Mouse (Mus musculus): ENCODE results near the gene Ang6. TPM values are rescaled to one million over a fixed set of nuclear protein-coding genes. Genes with fewer than 3 reads are reported as not detected.
"Not testable (repeated sequence)": the region's sequence is repeated elsewhere in the genome, so short reads cannot be mapped to it uniquely, and the experiment has no call there.

Gene Ang6
- not detected in 2 replicates for polyA plus RNA-seq (2015; fragmentation: Nextera tagmentation; extraction: Ambion mirVana)

DNA sequence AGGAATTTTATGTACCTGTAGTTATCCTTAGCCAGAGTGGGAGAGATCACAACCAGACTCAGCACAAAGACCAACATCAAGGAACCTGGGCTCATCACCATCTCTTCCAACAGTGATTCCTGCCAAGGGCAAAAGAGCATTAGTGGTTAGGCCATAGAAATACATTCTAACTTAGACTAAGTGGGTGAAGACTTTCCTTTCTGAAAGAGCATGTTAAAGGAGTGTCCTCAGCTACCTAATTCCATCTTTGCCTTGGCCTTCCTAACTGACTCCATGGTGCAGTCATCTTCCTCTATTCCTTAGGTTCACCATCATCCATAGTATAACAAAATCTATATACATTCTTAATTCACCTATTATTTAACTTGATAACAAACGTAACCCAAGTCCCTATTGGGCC, at the start of gene Ang6:
TSS of gene Ang6 (minus strand) at position 101 of the 400 bp plus-strand sequence.
- no peak for ATAC-seq (replicated peaks; ENCODE audit: insufficient number of reproducible peaks, insufficient read depth, low FRiP score, low read depth)
- H3K27me3 ChIP-seq, result no peaks in the 10 kb centered on the region
- no peak within 1 kb of the TSS for H3K27ac ChIP-seq
- WGBS, result 67% methylated on average over 1 of the region's 1 CpGs
- no peaks in the 10 kb centered on the region for H3K4me1 ChIP-seq (replicated peaks)
- no peaks in the 10 kb centered on the region for H3K36me3 ChIP-seq
- H3K9me3 ChIP-seq (replicated peaks), result no peaks in the 10 kb centered on the region
- no peak within 1 kb of the TSS for H3K4me3 ChIP-seq
- H3K9ac ChIP-seq, result no peak within 1 kb of the TSS
- no peak within 1 kb of the TSS for H3K4me2 ChIP-seq

DNA sequence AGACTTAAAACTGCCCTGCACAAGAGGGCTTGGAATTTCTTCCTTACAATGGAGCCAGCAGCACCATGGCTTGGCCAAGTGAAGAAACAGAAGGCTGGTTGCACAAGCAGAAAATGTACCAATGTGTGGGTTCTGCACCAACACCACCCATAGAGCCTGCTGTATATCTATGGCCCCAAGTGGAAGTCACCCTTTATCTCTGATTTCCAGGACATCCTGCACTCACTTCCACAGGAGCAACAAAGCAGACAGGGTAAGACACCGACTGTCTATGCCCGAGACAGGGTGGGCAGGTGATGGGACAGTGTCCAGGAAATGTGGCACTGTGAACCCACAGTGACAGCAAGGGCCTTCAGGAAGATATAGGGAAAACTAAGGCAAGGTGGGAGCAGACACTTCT, 44.5 kb upstream of the Ang6 start:
- not testable (repeated sequence) for H3K4me3 ChIP-seq; H3K36me3 ChIP-seq; ATAC-seq (replicated peaks; ENCODE audit: insufficient number of reproducible peaks, insufficient read depth, low FRiP score, low read depth); H3K9ac ChIP-seq; H3K4me1 ChIP-seq (replicated peaks); H3K27me3 ChIP-seq; H3K27ac ChIP-seq; H3K9me3 ChIP-seq (replicated peaks); H3K4me2 ChIP-seq
- WGBS, result 69% methylated on average over 2 of the region's 2 CpGs

DNA sequence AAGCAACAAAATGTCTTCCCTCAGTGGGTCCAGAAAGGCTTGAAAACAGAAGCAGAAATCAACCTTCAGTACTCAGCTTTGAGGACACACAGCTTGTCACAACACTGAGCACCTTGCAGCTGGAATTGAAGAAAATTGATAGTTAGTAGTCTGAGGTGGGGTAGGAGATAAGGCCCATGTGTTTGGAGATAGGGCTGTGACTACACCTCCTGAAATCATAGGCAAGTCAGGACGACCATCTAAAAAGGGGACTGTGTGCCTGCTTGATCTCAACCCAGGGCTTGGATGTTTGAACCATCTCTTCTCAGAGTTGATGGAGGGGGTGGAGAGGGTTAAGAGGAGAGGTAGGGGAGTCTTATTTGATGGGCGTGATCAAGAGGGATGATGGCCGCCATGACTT, 29.8 kb upstream of the Ang6 start:
- H3K4me2 ChIP-seq; H3K27ac ChIP-seq; ATAC-seq (replicated peaks; ENCODE audit: insufficient number of reproducible peaks, insufficient read depth, low FRiP score, low read depth); H3K27me3 ChIP-seq; H3K4me3 ChIP-seq; H3K9ac ChIP-seq; H3K36me3 ChIP-seq; H3K9me3 ChIP-seq (replicated peaks); H3K4me1 ChIP-seq (replicated peaks): not testable (repeated sequence)
- WGBS, result 55% methylated on average over 1 of the region's 3 CpGs

DNA sequence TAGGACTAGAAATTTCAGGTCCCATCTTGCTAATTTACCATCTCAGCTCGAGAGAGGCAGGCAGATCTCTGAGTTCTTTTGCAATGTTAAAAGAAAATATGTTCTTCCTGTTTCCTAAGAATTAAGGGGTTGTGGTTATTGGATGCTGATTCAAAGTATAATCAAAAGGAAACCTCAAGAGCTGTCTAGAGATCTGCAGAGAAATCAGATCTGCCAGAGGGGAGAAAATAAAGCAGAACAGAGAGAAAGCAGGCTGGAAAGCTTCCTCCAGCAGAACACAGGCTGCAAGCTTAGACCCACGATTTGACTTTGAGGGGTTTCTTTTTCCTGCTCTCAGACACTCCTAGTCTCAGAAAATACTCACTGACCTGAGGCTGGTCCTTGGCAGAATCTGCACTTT, 7.6 kb upstream of the Ang6 start:
- not testable (repeated sequence) for H3K4me2 ChIP-seq; ATAC-seq (replicated peaks; ENCODE audit: insufficient number of reproducible peaks, insufficient read depth, low FRiP score, low read depth); H3K9me3 ChIP-seq (replicated peaks); H3K27me3 ChIP-seq; H3K9ac ChIP-seq; H3K4me1 ChIP-seq (replicated peaks); H3K36me3 ChIP-seq; H3K27ac ChIP-seq; H3K4me3 ChIP-seq
- WGBS, result 39% methylated on average over 2 of the region's 2 CpGs

DNA sequence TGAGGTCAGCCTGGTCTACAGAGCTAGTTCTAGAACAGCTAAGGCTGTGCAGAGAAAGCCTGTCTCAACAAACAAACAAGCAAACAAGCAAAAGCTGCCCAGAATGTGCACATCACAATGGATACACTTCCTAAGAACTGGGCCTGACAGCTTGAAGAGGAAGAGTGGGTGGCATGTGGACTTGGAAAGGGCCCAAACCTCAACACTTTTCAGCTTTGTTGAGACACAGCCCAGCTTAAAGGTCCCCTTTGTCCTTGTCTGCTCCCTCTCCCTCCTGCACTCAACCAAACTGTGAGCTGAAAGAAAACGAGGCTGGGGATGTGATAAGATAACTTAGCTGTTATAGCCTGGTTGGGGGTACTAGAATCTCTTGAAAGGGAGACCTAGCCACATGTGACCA, 6.0 kb upstream of the Ang6 start:
- WGBS, result no CpG with 5 or more reads among the region's 1 CpGs
- ATAC-seq (replicated peaks; ENCODE audit: insufficient number of reproducible peaks, insufficient read depth, low FRiP score, low read depth), result 0 out of 2 replicates have a peak, but pooled peaks have one; percentile 27
- H3K27me3 ChIP-seq; H3K36me3 ChIP-seq; H3K9ac ChIP-seq; H3K4me3 ChIP-seq; H3K9me3 ChIP-seq (replicated peaks); H3K4me2 ChIP-seq; H3K27ac ChIP-seq; H3K4me1 ChIP-seq (replicated peaks): not testable (repeated sequence)

DNA sequence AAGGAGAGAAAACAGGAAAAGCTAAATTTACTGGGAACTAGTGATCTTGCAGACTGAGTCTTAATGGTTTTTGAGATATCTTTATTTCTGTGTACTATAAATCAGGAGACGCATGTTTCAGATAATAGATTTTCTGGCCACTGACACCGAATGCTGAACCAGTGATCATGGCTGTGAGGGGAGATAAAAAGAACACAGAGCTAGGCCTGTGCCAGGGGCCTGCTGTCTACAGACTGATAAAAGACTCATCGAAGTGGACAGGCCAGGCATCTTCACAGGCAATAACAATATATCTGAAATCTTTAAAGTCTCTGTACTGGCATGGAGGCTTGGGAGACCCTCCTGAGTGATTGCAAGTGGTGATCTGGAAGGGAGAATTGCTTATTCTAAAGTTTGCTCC, 469 bp downstream of the Ang6 start:
- no peak overlapping the region for H3K4me2 ChIP-seq
- WGBS, result 33% methylated on average over 3 of the region's 3 CpGs

DNA sequence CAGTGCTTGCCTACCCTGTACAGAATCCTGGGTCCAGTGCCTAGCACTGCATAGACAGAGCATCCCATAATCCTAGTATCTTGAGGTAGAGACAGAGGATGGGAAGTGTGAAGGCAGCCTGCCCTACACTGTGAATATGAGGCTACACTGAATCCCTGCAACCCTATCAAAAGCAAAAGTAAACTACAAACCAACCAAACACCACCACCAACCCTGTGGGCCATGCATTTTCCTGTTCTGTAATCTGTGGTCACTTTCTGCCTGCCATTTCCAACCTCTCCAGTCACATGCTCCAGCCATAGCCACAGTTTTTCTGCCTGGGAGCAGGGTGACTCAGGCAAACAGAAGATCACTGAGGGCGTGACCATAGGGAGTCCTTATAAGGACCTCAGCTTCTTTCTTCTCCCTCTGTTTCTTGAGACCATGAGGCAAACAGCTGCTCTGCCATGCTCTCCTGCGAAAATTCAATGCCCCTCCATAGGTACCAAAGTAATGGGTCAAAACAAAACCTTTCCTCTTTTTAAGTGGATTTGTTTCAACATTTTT, 3.5 kb downstream of the Ang6 start:
- not testable (repeated sequence) for H3K4me2 ChIP-seq; H3K9ac ChIP-seq; H3K4me1 ChIP-seq (replicated peaks); H3K9me3 ChIP-seq (replicated peaks); H3K27ac ChIP-seq; ATAC-seq (replicated peaks; ENCODE audit: insufficient number of reproducible peaks, insufficient read depth, low FRiP score, low read depth); H3K27me3 ChIP-seq; H3K36me3 ChIP-seq; H3K4me3 ChIP-seq
- WGBS, result 80% methylated on average over 2 of the region's 2 CpGs

More for the DNA sequence above, 469 bp downstream of the Ang6 start:
- no peak overlapping the region for H3K9ac ChIP-seq
- no peak overlapping the region for H3K4me3 ChIP-seq
- no peak overlapping the region for H3K27ac ChIP-seq
- ATAC-seq (replicated peaks; ENCODE audit: insufficient number of reproducible peaks, insufficient read depth, low FRiP score, low read depth), result no peak
- no peaks in the 10 kb centered on the region for H3K36me3 ChIP-seq
- H3K27me3 ChIP-seq, result no peaks in the 10 kb centered on the region
- H3K4me1 ChIP-seq (replicated peaks), result no peaks in the 10 kb centered on the region
- no peaks in the 10 kb centered on the region for H3K9me3 ChIP-seq (replicated peaks)

DNA sequence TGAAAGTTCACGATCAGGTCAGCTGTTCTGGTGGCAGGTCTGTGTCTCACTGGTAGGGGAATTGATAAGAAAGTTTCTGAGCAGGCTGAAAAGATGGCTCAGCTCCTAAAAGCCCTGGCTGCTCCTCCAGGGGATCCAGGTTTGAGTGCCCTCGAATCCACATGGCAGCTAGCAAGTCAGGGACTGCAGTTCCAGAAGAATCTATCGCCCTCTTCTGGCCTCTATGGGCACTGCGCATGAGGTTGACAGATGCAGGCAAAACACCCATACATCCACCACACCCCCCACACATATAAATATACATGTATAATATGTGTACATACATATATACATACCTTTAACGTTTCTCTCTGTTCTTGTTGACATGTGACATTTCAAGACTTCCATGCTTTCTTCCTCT, 14.7 kb downstream of the Ang6 start:
- H3K9ac ChIP-seq; H3K9me3 ChIP-seq (replicated peaks); ATAC-seq (replicated peaks; ENCODE audit: insufficient number of reproducible peaks, insufficient read depth, low FRiP score, low read depth); H3K27me3 ChIP-seq; H3K4me1 ChIP-seq (replicated peaks); H3K4me2 ChIP-seq; H3K27ac ChIP-seq; H3K4me3 ChIP-seq; H3K36me3 ChIP-seq: not testable (repeated sequence)
- WGBS, result 10% methylated on average over 5 of the region's 5 CpGs

DNA sequence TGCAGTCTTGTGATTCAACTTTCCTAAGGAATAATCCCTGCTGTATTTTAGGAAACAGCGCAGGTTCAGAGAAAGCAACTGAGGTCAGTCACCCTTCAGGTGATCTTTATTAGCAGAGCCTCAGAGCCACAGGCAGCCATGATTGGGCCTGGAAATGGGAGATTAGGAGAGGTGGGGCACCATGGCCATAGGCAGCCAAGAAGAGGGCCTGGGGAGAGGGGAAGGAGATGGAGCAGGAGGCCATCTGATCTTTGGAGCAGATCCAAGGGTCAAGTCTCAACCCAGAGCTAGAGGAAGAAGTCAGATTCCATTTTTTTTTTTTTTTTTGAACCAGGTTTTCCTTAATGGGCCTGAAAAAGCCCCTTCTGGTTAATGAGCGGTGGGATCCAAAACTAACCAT, 15.9 kb downstream of the Ang6 start:
- Histone ChIP-seq H3K27me3 (no peaks in the 10 kb centered on the region), H3K4me1 (replicated peaks) (peaks cover 5% of the 10 kb centered on the region; the same call in 1 of the 2 replicates), H3K27ac (no peak overlapping the region), H3K4me2 (no peak overlapping the region), H3K36me3 (no peaks in the 10 kb centered on the region), H3K4me3 (no peak overlapping the region), H3K9me3 (replicated peaks) (no peaks in the 10 kb centered on the region), H3K9ac (no peak overlapping the region)
- no peak for ATAC-seq (replicated peaks; ENCODE audit: insufficient number of reproducible peaks, insufficient read depth, low FRiP score, low read depth)
- WGBS, result 92% methylated on average over 2 of the region's 2 CpGs

DNA sequence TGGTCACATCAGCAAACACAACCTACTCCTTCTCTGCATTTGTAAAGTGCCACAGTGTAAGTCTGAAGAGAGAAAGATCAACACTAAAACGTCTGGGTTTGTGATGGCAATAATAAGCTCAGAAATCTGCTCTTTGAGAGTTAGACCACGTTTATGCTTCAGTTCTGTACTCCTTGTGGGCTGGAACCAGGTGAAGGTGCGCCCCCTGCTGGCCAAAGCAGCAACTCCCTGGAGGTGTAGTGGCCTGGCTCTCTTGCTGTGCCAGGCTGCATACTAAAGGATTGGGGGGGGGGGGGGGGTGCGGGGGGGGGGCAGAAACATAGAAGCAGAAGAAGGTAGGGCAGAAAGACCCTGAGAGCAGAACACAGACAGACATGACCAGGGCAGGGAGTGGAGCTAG, 18.2 kb downstream of the Ang6 start:
- Histone ChIP-seq H3K4me3 (no peak overlapping the region), H3K9me3 (replicated peaks) (no peaks in the 10 kb centered on the region), H3K36me3 (no peaks in the 10 kb centered on the region), H3K27ac (peak overlapping the region; percentile 56), H3K9ac (no peak overlapping the region), H3K27me3 (no peaks in the 10 kb centered on the region), H3K4me2 (no peak overlapping the region), H3K4me1 (replicated peaks) (peaks cover 5% of the 10 kb centered on the region; the same call in 1 of the 2 replicates)
- peak; percentile 82 for ATAC-seq (replicated peaks; ENCODE audit: insufficient number of reproducible peaks, insufficient read depth, low FRiP score, low read depth)
- 1% methylated on average over 3 of the region's 4 CpGs for WGBS

DNA sequence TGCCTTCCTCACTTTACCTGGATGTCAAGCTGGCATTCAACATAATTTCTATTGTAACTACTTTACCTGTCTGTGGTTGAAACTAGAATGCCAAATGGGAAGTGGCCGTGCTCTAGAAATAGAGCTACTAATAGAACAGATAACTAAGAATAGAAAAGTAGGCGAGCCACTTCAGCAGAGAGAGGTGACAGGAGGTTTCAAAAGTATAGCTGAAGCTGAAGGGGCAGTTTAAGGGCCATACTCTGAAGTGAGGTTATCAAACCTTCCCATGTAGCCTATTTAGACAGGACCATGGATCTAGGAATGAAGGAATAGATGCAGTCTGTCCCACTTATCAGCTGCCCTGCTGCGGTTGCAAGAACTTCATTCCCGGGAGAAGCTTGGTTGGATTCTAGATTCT, 18.6 kb downstream of the Ang6 start:
- Histone ChIP-seq H3K4me3 (no peak overlapping the region), H3K4me2 (0 out of 2 replicates have a peak overlapping the region, but pooled peaks have one; percentile 18), H3K27ac (peak overlapping the region; percentile 56), H3K27me3 (no peaks in the 10 kb centered on the region), H3K9ac (no peak overlapping the region), H3K4me1 (replicated peaks) (peaks cover 5% of the 10 kb centered on the region; the same call in 1 of the 2 replicates), H3K36me3 (no peaks in the 10 kb centered on the region), H3K9me3 (replicated peaks) (no peaks in the 10 kb centered on the region)
- peak; percentile 70 for ATAC-seq (replicated peaks; ENCODE audit: insufficient number of reproducible peaks, insufficient read depth, low FRiP score, low read depth)
- 26% methylated on average over 4 of the region's 4 CpGs for WGBS

DNA sequence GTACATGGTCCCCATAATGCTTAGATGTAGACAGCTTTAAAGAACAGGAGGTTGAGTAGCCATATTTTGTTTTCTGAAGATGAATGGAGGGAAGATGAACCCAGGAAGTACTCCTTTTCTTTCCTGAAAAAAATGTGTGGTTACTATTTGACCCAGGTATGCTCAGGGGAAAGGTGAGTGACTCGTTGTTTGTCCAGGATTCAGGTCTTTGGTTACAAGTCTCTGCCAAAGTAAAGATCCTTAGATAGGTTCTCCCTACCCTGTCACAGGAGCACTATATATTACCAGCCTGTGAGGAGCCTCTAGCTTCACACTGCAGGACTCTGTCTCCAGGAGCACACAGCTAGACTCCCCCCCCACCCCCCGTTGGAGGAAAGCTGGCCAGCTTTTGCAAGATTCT, 45.3 kb downstream of the Ang6 start, which contains the start of gene Ang5:
TSS of gene Ang5 (plus strand) at position 301 of the 400 bp plus-strand sequence.
- H3K9me3 ChIP-seq (replicated peaks); H3K4me1 ChIP-seq (replicated peaks); H3K4me3 ChIP-seq; H3K36me3 ChIP-seq; H3K27me3 ChIP-seq; H3K4me2 ChIP-seq; ATAC-seq (replicated peaks; ENCODE audit: insufficient number of reproducible peaks, insufficient read depth, low FRiP score, low read depth); H3K9ac ChIP-seq; H3K27ac ChIP-seq: not testable (repeated sequence)
- no CpG with 5 or more reads among the region's 2 CpGs for WGBS

Data from heart, embryonic 15.5 days (tissue).